Mouse (Mus musculus): ENCODE results near the gene Foxm1. TPM values are rescaled to one million over a fixed set of nuclear protein-coding genes. Genes with fewer than 3 reads are reported as not detected.
A peak's percentile ranks its signal among the peaks of the same experiment; 100 is the strongest.

Gene Foxm1
- total and polyA plus RNA-seq, 3 experiments: 13.7 to 61.9 (median 31.1) TPM

DNA sequence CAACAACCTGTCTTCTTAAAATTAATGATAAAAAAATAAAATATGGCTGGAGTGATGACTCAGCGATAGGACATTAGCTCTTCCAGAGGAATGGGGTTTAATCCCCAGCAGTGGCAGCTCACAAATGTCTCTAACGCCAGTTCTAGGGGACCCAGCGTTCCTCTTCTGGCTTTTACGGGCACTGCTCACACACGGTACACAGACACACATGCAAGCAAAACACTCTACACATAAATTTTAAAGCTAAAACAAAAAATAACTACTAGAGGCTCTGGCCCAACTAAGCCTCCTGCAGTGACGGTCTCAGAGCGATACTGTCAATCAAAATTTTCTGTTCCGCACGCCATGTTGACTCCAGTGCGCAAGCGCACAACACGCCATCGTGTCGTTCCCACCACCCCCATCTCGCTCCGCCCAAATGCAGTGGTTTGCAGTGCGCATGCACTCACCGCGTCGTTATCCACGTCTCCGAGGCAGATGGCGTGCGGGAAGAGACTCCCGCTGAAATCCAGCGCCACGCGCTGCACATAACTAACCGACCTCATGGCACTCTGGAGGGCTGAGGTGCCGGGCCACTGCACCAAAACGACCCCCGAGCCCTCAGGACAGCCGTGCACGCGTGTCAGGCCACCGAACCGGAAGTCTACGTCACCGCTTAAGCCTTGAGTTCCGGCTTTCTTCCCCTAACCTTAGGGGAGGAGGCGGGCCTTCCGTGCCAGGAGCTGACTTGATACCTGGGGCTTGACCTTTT, 61.7 kb downstream of the Foxm1 start, which contains the start of gene Itfg2:
Gene Itfg2, minus strand, starts transcription at position 663 of the 751 bp plus-strand sequence.
- H3K36me3 ChIP-seq (ENCODE audit: control insufficient read depth in 1 of 2, insufficient read depth in 2 of 2, low read length in 2 of 2): peaks cover 6 to 10% of the 10 kb centered on the region in 2 experiments; a peak in 2 of 4 replicates
- peaks cover 5 to 6% of the 10 kb centered on the region in 2 experiments for H3K4me1 ChIP-seq (ENCODE audit: control insufficient read depth in 1 of 2, insufficient read depth in 2 of 2, low read length in 2 of 2)
- H3K79me2 ChIP-seq (ENCODE audit: control insufficient read depth, insufficient read depth, low read length, poor library complexity): peaks cover 1% of the 10 kb centered on the region; the same call in 1 of the 2 replicates
- DNase-seq (ENCODE audit: low read depth, low spot score): peak; percentile 98
- peak within 1 kb of the TSS; percentile 98 for H3K27ac ChIP-seq (ENCODE audit: control insufficient read depth, low read depth, low read length)
- peak within 1 kb of the TSS; percentile 68 to 70 for H3K4me3 ChIP-seq (ENCODE audit: control insufficient read depth in 1 of 2, insufficient read depth in 1 of 2, low read depth in 2 of 2, low read length in 2 of 2)
- peak within 1 kb of the TSS; percentile 86 for H3K9ac ChIP-seq (ENCODE audit: control insufficient read depth, low read depth, low read length, poor library complexity, severe bottlenecking)
- no peaks in the 10 kb centered on the region for H3K27me3 ChIP-seq (ENCODE audit: control insufficient read depth in 1 of 2, insufficient read depth in 2 of 2, low read length in 2 of 2)
- no peaks in the 10 kb centered on the region; the same call in 1 of the 2 replicates for H3K9me3 ChIP-seq (replicated peaks; ENCODE audit: insufficient read depth, low read length)
- TF ChIP-seq ETS1 (IDR thresholded peaks at IDR 0.05; ENCODE audit: low read depth, low read length): peak; percentile 43
- TF ChIP-seq EP300 (IDR thresholded peaks at IDR 0.05; ENCODE audit: low read depth in 1 of 2, low read length in 2 of 2): peak in 1 of 2 experiments; percentile 22; a peak in 2 of 4 replicates
- 0 out of 2 replicates have a peak, but pooled peaks have one; percentile 44 for TF ChIP-seq POLR2AphosphoS5 (IDR thresholded peaks at IDR 0.05; ENCODE audit: borderline replicate concordance, low read depth, low read length)
- 0 out of 2 replicates have a peak, but pooled peaks have one; percentile 2 for TF ChIP-seq GATA1 (IDR thresholded peaks at IDR 0.05; ENCODE audit: low read depth, low read length)
- peak; percentile 39; the same call in 1 of the 2 replicates for TF ChIP-seq MAFK (IDR thresholded peaks at IDR 0.05; ENCODE audit: borderline replicate concordance, low read depth, low read length)
- no peak for TF ChIP-seq ZNF384 (IDR thresholded peaks at IDR 0.05; ENCODE audit: low read depth, low read length)
- peak; percentile 67 for TF ChIP-seq MXI1 (IDR thresholded peaks at IDR 0.05; ENCODE audit: low read depth, low read length)
- peak; percentile 97 for TF ChIP-seq POLR2AphosphoS2 (IDR thresholded peaks at IDR 0.05; ENCODE audit: low read length)
- peak; percentile 69 for TF ChIP-seq ELF1 (IDR thresholded peaks at IDR 0.05; ENCODE audit: low read depth, low read length)
- TF ChIP-seq TBP (IDR thresholded peaks at IDR 0.05; ENCODE audit: low read depth, low read length): peak; percentile 85
- TF ChIP-seq NRF1 (IDR thresholded peaks at IDR 0.05; ENCODE audit: insufficient read depth, low read depth, low read length, poor library complexity, severe bottlenecking): peak; percentile 89
- TF ChIP-seq CHD1 (IDR thresholded peaks at IDR 0.05; ENCODE audit: low read depth, low read length): 0 out of 2 replicates have a peak, but pooled peaks have one; percentile 83
- TF ChIP-seq ZKSCAN1 (IDR thresholded peaks at IDR 0.05; ENCODE audit: low read depth, low read length): no peak
- TF ChIP-seq GABPA (IDR thresholded peaks at IDR 0.05; ENCODE audit: low read depth, low read length): no peak
- peak; percentile 71; the same call in 1 of the 2 replicates for TF ChIP-seq E2F4 (IDR thresholded peaks at IDR 0.05; ENCODE audit: borderline replicate concordance, low read depth, low read length)
- peak; percentile 57; the same call in 1 of the 2 replicates for TF ChIP-seq KAT2A (conservative IDR thresholded peaks at IDR 0.05; ENCODE audit: low read depth, low read length)
- TF ChIP-seq MYC (IDR thresholded peaks at IDR 0.05; ENCODE audit: low read depth, low read length): peak; percentile 95
- TF ChIP-seq HCFC1 (IDR thresholded peaks at IDR 0.05; ENCODE audit: low read depth, low read length): peak; percentile 75
- TF ChIP-seq RCOR1 (IDR thresholded peaks at IDR 0.05; ENCODE audit: low read depth, low read length): no peak
- TF ChIP-seq TAL1 (IDR thresholded peaks at IDR 0.05; ENCODE audit: low read length): no peak
- no peak for TF ChIP-seq USF1 (IDR thresholded peaks at IDR 0.05; ENCODE audit: low read depth, low read length)
- TF ChIP-seq MAZ (IDR thresholded peaks at IDR 0.05; ENCODE audit: low read depth, low read length): 0 out of 2 replicates have a peak, but pooled peaks have one; percentile 18
- TF ChIP-seq BHLHE40 (IDR thresholded peaks at IDR 0.05; ENCODE audit: borderline replicate concordance, low read depth, low read length): no peak
- TF ChIP-seq ZMIZ1 (IDR thresholded peaks at IDR 0.05; ENCODE audit: low read depth, low read length): peak; percentile 93
- TF ChIP-seq ZC3H11A (IDR thresholded peaks at IDR 0.05; ENCODE audit: low read depth, low read length): no peak
- TF ChIP-seq SMC3 (IDR thresholded peaks at IDR 0.05; ENCODE audit: low read depth, low read length): no peak
- no peak for TF ChIP-seq JUND (IDR thresholded peaks at IDR 0.05; ENCODE audit: low read depth, low read length)
- peak; percentile 51; the same call in 1 of the 2 replicates for TF ChIP-seq TCF12 (IDR thresholded peaks at IDR 0.05; ENCODE audit: low read depth, low read length)
- peak; percentile 93 for TF ChIP-seq NELFE (IDR thresholded peaks at IDR 0.05; ENCODE audit: low read depth, low read length)
- TF ChIP-seq CHD2 (IDR thresholded peaks at IDR 0.05; ENCODE audit: low read length): no peak; the same call in 1 of the 2 replicates
- no peak for TF ChIP-seq MYB (IDR thresholded peaks at IDR 0.05; ENCODE audit: low read depth, low read length)
- TF ChIP-seq SIN3A (IDR thresholded peaks at IDR 0.05; ENCODE audit: low read length): peak; percentile 76
- TF ChIP-seq POLR2A (IDR thresholded peaks at IDR 0.05; ENCODE audit: control insufficient read depth in 1 of 2, insufficient read depth in 1 of 2, low read depth in 1 of 2, low read length in 2 of 2, poor library complexity in 1 of 2): peak; percentile 77 to 91
- no peak for TF ChIP-seq UBTF (IDR thresholded peaks at IDR 0.05; ENCODE audit: borderline replicate concordance, insufficient read depth, low read depth, low read length)
- no peak for TF ChIP-seq RAD21 (IDR thresholded peaks at IDR 0.05; ENCODE audit: low read depth, low read length)
